Mouse (Mus musculus): ENCODE results near the gene Ccdc51. TPM values are rescaled to one million over a fixed set of nuclear protein-coding genes. Genes with fewer than 3 reads are reported as not detected.

Ccdc51 gene
- polyA plus RNA-seq, 1 experiment from 2014 or later: 11.2 TPM

GRCm38 (mm10) chr9:109110240-109110639 is 27.9 kb downstream of the Ccdc51 start:
- Histone ChIP-seq H3K9ac (ENCODE audit: low read length) (no peak overlapping the region), H3K4me2 (ENCODE audit: low read depth, low read length) (no peak overlapping the region), H3K36me3 (ENCODE audit: control insufficient read depth, insufficient read depth, low read length) (peaks cover 74% of the 10 kb centered on the region), H3K4me3 (ENCODE audit: low read length) (no peak overlapping the region), H3K27me3 (ENCODE audit: control insufficient read depth, insufficient read depth, low read depth, low read length) (no peaks in the 10 kb centered on the region), H3K27ac (ENCODE audit: low read length) (no peak overlapping the region), H3K4me1 (replicated peaks; ENCODE audit: control insufficient read depth, insufficient read depth, low read length) (no peaks in the 10 kb centered on the region), H3K9me3 (ENCODE audit: control insufficient read depth, low read length) (no peaks in the 10 kb centered on the region)
- 96% methylated on average over 11 of the region's 11 CpGs for WGBS
- ATAC-seq (ENCODE audit: low read depth): no peak

- Histone ChIP-seq H3K27ac (ENCODE audit: low read length) (no peak overlapping the region), H3K9me3 (ENCODE audit: control insufficient read depth, low read length) (no peaks in the 10 kb centered on the region), H3K27me3 (ENCODE audit: control insufficient read depth, insufficient read depth, low read depth, low read length) (no peaks in the 10 kb centered on the region), H3K4me1 (replicated peaks; ENCODE audit: control insufficient read depth, insufficient read depth, low read length) (no peaks in the 10 kb centered on the region), H3K4me3 (ENCODE audit: low read length) (no peak overlapping the region), H3K9ac (ENCODE audit: low read length) (no peak overlapping the region), H3K4me2 (ENCODE audit: low read depth, low read length) (no peak overlapping the region), H3K36me3 (ENCODE audit: control insufficient read depth, insufficient read depth, low read length) (peaks cover 74% of the 10 kb centered on the region)
- 78% methylated on average over 4 of the region's 4 CpGs for WGBS
- no peak for ATAC-seq (ENCODE audit: low read depth)
Measured at GRCm38 (mm10) chr9:109111101-109111500, 28.8 kb downstream of the Ccdc51 start.

GRCm38 (mm10) chr9:109111591-109111990 is 29.3 kb downstream of the Ccdc51 start:
- Histone ChIP-seq H3K9me3 (ENCODE audit: control insufficient read depth, low read length) (no peaks in the 10 kb centered on the region), H3K27ac (ENCODE audit: low read length) (no peak overlapping the region), H3K27me3 (ENCODE audit: control insufficient read depth, insufficient read depth, low read depth, low read length) (no peaks in the 10 kb centered on the region), H3K4me3 (ENCODE audit: low read length) (no peak overlapping the region), H3K36me3 (ENCODE audit: control insufficient read depth, insufficient read depth, low read length) (peaks cover 71% of the 10 kb centered on the region), H3K4me1 (replicated peaks; ENCODE audit: control insufficient read depth, insufficient read depth, low read length) (no peaks in the 10 kb centered on the region), H3K4me2 (ENCODE audit: low read depth, low read length) (no peak overlapping the region), H3K9ac (ENCODE audit: low read length) (no peak overlapping the region)
- WGBS: 92% methylated on average over 9 of the region's 9 CpGs
- no peak for ATAC-seq (ENCODE audit: low read depth)

GRCm38 (mm10) chr9:109113331-109113730 is 31.0 kb downstream of the Ccdc51 start:
- H3K4me2 ChIP-seq (ENCODE audit: low read depth, low read length): no peak overlapping the region
- ATAC-seq (ENCODE audit: low read depth): no peak
- H3K4me1 ChIP-seq (replicated peaks; ENCODE audit: control insufficient read depth, insufficient read depth, low read length): no peaks in the 10 kb centered on the region
- no peak overlapping the region for H3K9ac ChIP-seq (ENCODE audit: low read length)
- H3K36me3 ChIP-seq (ENCODE audit: control insufficient read depth, insufficient read depth, low read length): peaks cover 73% of the 10 kb centered on the region
- no peaks in the 10 kb centered on the region for H3K27me3 ChIP-seq (ENCODE audit: control insufficient read depth, insufficient read depth, low read depth, low read length)
- no peaks in the 10 kb centered on the region for H3K9me3 ChIP-seq (ENCODE audit: control insufficient read depth, low read length)
- 84% methylated on average over 8 of the region's 8 CpGs for WGBS
- H3K4me3 ChIP-seq (ENCODE audit: low read length): no peak overlapping the region
- no peak overlapping the region for H3K27ac ChIP-seq (ENCODE audit: low read length)

GRCm38 (mm10) chr9:109114276-109114675 is 32.0 kb downstream of the Ccdc51 start:
- no peak overlapping the region for H3K4me3 ChIP-seq (ENCODE audit: low read length)
- no peak overlapping the region for H3K9ac ChIP-seq (ENCODE audit: low read length)
- no peak for ATAC-seq (ENCODE audit: low read depth)
- no peaks in the 10 kb centered on the region for H3K4me1 ChIP-seq (replicated peaks; ENCODE audit: control insufficient read depth, insufficient read depth, low read length)
- 88% methylated on average over 11 of the region's 11 CpGs for WGBS
- H3K27ac ChIP-seq (ENCODE audit: low read length): no peak overlapping the region
- peaks cover 67% of the 10 kb centered on the region for H3K36me3 ChIP-seq (ENCODE audit: control insufficient read depth, insufficient read depth, low read length)
- H3K9me3 ChIP-seq (ENCODE audit: control insufficient read depth, low read length): no peaks in the 10 kb centered on the region
- H3K27me3 ChIP-seq (ENCODE audit: control insufficient read depth, insufficient read depth, low read depth, low read length): no peaks in the 10 kb centered on the region
- no peak overlapping the region for H3K4me2 ChIP-seq (ENCODE audit: low read depth, low read length)

- Histone ChIP-seq H3K9me3 (ENCODE audit: control insufficient read depth, low read length) (no peaks in the 10 kb centered on the region), H3K27me3 (ENCODE audit: control insufficient read depth, insufficient read depth, low read depth, low read length) (no peaks in the 10 kb centered on the region), H3K4me3 (ENCODE audit: low read length) (no peak overlapping the region), H3K27ac (ENCODE audit: low read length) (no peak overlapping the region), H3K4me2 (ENCODE audit: low read depth, low read length) (no peak overlapping the region), H3K4me1 (replicated peaks; ENCODE audit: control insufficient read depth, insufficient read depth, low read length) (no peaks in the 10 kb centered on the region), H3K36me3 (ENCODE audit: control insufficient read depth, insufficient read depth, low read length) (peaks cover 61% of the 10 kb centered on the region), H3K9ac (ENCODE audit: low read length) (no peak overlapping the region)
- WGBS: 88% methylated on average over 7 of the region's 7 CpGs
- ATAC-seq (ENCODE audit: low read depth): no peak
Measured at GRCm38 (mm10) chr9:109114871-109115270, 32.6 kb downstream of the Ccdc51 start.

- no peak for ATAC-seq (ENCODE audit: low read depth)
- Histone ChIP-seq H3K27me3 (ENCODE audit: control insufficient read depth, insufficient read depth, low read depth, low read length) (no peaks in the 10 kb centered on the region), H3K4me3 (ENCODE audit: low read length) (no peak overlapping the region), H3K4me1 (replicated peaks; ENCODE audit: control insufficient read depth, insufficient read depth, low read length) (no peaks in the 10 kb centered on the region), H3K9me3 (ENCODE audit: control insufficient read depth, low read length) (no peaks in the 10 kb centered on the region), H3K9ac (ENCODE audit: low read length) (no peak overlapping the region), H3K36me3 (ENCODE audit: control insufficient read depth, insufficient read depth, low read length) (peaks cover 49% of the 10 kb centered on the region), H3K27ac (ENCODE audit: low read length) (no peak overlapping the region), H3K4me2 (ENCODE audit: low read depth, low read length) (no peak overlapping the region)
- 88% methylated on average over 10 of the region's 10 CpGs for WGBS
Measured at GRCm38 (mm10) chr9:109116205-109116604, 33.9 kb downstream of the Ccdc51 start.

GRCm38 (mm10) chr9:109118106-109118505 is 35.8 kb downstream of the Ccdc51 start:
- H3K27ac ChIP-seq (ENCODE audit: low read length): no peak overlapping the region
- H3K9me3 ChIP-seq (ENCODE audit: control insufficient read depth, low read length): no peaks in the 10 kb centered on the region
- H3K9ac ChIP-seq (ENCODE audit: low read length): no peak overlapping the region
- no peak overlapping the region for H3K4me3 ChIP-seq (ENCODE audit: low read length)
- peak; percentile 32; the same call in 1 of the 2 replicates for ATAC-seq (ENCODE audit: low read depth)
- peaks cover 34% of the 10 kb centered on the region for H3K36me3 ChIP-seq (ENCODE audit: control insufficient read depth, insufficient read depth, low read length)
- H3K4me2 ChIP-seq (ENCODE audit: low read depth, low read length): no peak overlapping the region
- H3K27me3 ChIP-seq (ENCODE audit: control insufficient read depth, insufficient read depth, low read depth, low read length): no peaks in the 10 kb centered on the region
- WGBS: 82% methylated on average over 4 of the region's 4 CpGs
- H3K4me1 ChIP-seq (replicated peaks; ENCODE audit: control insufficient read depth, insufficient read depth, low read length): no peaks in the 10 kb centered on the region; the same call in 1 of the 2 replicates

- H3K27ac ChIP-seq (ENCODE audit: low read length): no peak overlapping the region
- H3K36me3 ChIP-seq (ENCODE audit: control insufficient read depth, insufficient read depth, low read length): peaks cover 25% of the 10 kb centered on the region
- no peak overlapping the region for H3K4me2 ChIP-seq (ENCODE audit: low read depth, low read length)
- no peak overlapping the region for H3K4me3 ChIP-seq (ENCODE audit: low read length)
- no peak overlapping the region for H3K9ac ChIP-seq (ENCODE audit: low read length)
- H3K4me1 ChIP-seq (replicated peaks; ENCODE audit: control insufficient read depth, insufficient read depth, low read length): no peaks in the 10 kb centered on the region; the same call in 1 of the 2 replicates
- no peaks in the 10 kb centered on the region for H3K27me3 ChIP-seq (ENCODE audit: control insufficient read depth, insufficient read depth, low read depth, low read length)
- 85% methylated on average over 9 of the region's 9 CpGs for WGBS
- H3K9me3 ChIP-seq (ENCODE audit: control insufficient read depth, low read length): no peaks in the 10 kb centered on the region
- no peak for ATAC-seq (ENCODE audit: low read depth)
Measured at GRCm38 (mm10) chr9:109119571-109119970, 37.3 kb downstream of the Ccdc51 start.

GRCm38 (mm10) chr9:109120956-109121355 is 38.7 kb downstream of the Ccdc51 start:
- Histone ChIP-seq H3K4me2 (ENCODE audit: low read depth, low read length) (no peak overlapping the region), H3K36me3 (ENCODE audit: control insufficient read depth, insufficient read depth, low read length) (peaks cover 13% of the 10 kb centered on the region), H3K27me3 (ENCODE audit: control insufficient read depth, insufficient read depth, low read depth, low read length) (no peaks in the 10 kb centered on the region), H3K4me1 (replicated peaks; ENCODE audit: control insufficient read depth, insufficient read depth, low read length) (no peaks in the 10 kb centered on the region; the same call in 1 of the 2 replicates), H3K4me3 (ENCODE audit: low read length) (no peak overlapping the region), H3K9ac (ENCODE audit: low read length) (no peak overlapping the region), H3K9me3 (ENCODE audit: control insufficient read depth, low read length) (no peaks in the 10 kb centered on the region), H3K27ac (ENCODE audit: low read length) (no peak overlapping the region)
- no peak for ATAC-seq (ENCODE audit: low read depth)
- WGBS: 71% methylated on average over 6 of the region's 6 CpGs
